8 mouse cellular contexts compared by ENCODE assay signal in the genomic region with DNA sequence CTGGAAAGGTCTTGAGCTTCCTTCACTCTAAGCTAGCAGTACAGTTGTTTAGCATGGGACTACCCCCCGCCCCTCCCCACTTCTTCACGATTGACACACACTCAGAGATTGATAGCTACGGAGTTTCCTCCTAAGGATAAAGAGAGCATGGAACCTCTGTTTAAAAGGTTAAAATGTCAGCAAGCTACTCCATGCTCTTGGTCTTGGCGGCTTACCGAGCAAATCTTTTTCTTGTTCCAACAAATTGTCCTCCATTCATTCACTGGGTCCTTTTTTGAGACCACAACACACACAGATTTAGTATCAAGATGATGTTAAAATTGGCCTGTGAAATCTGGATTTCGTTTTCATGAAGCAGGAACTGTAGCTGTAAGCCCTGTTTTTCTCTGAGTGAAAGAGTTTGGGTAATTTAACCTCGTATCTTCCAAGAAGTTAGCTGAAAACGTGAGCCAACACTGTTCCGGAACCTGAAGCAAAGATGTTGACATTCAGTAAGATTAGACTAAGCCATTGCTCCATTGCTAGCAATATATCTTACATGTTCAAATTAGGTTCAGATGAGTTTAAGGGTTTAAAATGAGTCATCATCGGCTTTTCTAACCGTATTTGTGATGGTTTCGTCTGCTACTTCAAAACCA. TPM values are rescaled to one million over a fixed set of nuclear protein-coding genes. Genes with fewer than 3 reads are reported as not detected.
A peak's percentile ranks its signal among the peaks of the same experiment; 100 is the strongest.
DNase-seq lines count a peak whose midpoint lies in the region; ATAC-seq and TF ChIP-seq lines count a peak whose summit lies in the region.

No protein-coding gene starts in this region.

- H3K4me2 ChIP-seq in heart, embryonic 13.5 days: peak overlapping the region; percentile 75
- peak overlapping the region; percentile 66 for H3K4me2 ChIP-seq in limb, embryonic 14.5 days (replicated peaks; ENCODE audit: low read depth, low read length, severe bottlenecking)

- peak overlapping the region; percentile 69 for H3K9ac ChIP-seq in heart, embryonic 13.5 days
- H3K9ac ChIP-seq in limb, embryonic 14.5 days (ENCODE audit: low read depth, low read length, severe bottlenecking): peak overlapping the region; percentile 34

- H3K36me3 ChIP-seq in heart, embryonic 13.5 days: peaks cover 13% of the 10 kb centered on the region
- H3K36me3 ChIP-seq in G1E (replicated peaks): peaks cover 6% of the 10 kb centered on the region
- H3K36me3 ChIP-seq in forebrain, embryonic 10.5 days (replicated peaks): peaks cover 22% of the 10 kb centered on the region
- peaks cover 7% of the 10 kb centered on the region for H3K36me3 ChIP-seq in limb, embryonic 14.5 days (ENCODE audit: control insufficient read depth, insufficient read depth, low read length)
- peaks cover 1% of the 10 kb centered on the region; the same call in 1 of the 2 replicates for H3K36me3 ChIP-seq in small intestine, adult 2 months (ENCODE audit: control insufficient read depth, insufficient read depth, low read length)

- ATAC-seq in heart, embryonic 13.5 days (ENCODE audit: extremely low read depth, insufficient number of reproducible peaks, low FRiP score, low TSS enrichment): no peak
- no peak for ATAC-seq in G1E (ENCODE audit: extremely low read depth, insufficient number of reproducible peaks, low FRiP score, poor library complexity, severe bottlenecking)
- ATAC-seq in limb, embryonic 14.5 days (ENCODE audit: low FRiP score, low read depth): no peak

- no peak for TF ChIP-seq CTCF in G1E (IDR thresholded peaks at IDR 0.05; ENCODE audit: low read depth, low read length)
- no peak for TF ChIP-seq CTCF in small intestine, adult 2 months (IDR thresholded peaks at IDR 0.05; ENCODE audit: extremely low read depth, insufficient read length, insufficient replicate concordance, low read depth, low read length)

- peak overlapping the region; percentile 99 for H3K4me3 ChIP-seq in heart, embryonic 13.5 days
- peak overlapping the region; percentile 82 for H3K4me3 ChIP-seq in G1E (ENCODE audit: low read depth, low read length)
- peak overlapping the region; percentile 96 for H3K4me3 ChIP-seq in forebrain, embryonic 10.5 days
- H3K4me3 ChIP-seq in limb, embryonic 14.5 days (replicated peaks; ENCODE audit: low read length): peak overlapping the region; percentile 98
- H3K4me3 ChIP-seq in small intestine, adult 2 months (ENCODE audit: low read depth, low read length): no peak overlapping the region

- H3K9me3 ChIP-seq in heart, embryonic 13.5 days: no peaks in the 10 kb centered on the region
- H3K9me3 ChIP-seq in G1E (replicated peaks): no peaks in the 10 kb centered on the region
- no peaks in the 10 kb centered on the region for H3K9me3 ChIP-seq in forebrain, embryonic 10.5 days
- no peaks in the 10 kb centered on the region for H3K9me3 ChIP-seq in limb, embryonic 14.5 days (ENCODE audit: control insufficient read depth, low read length)

- no peak for DNase-seq in heart, adult 9 months (ENCODE audit: low spot score in 2 of 2)
- DNase-seq in G1E (ENCODE audit: low spot score): no peak
- DNase-seq in forebrain, embryonic 10.5 days (ENCODE audit: extremely low spot score, low spot score): no peak
- no peak for DNase-seq in limb, embryonic 14.5 days (ENCODE audit: low spot score)
- no peak for DNase-seq in spleen, postnatal 36 days (ENCODE audit: low spot score in 2 of 2)
- no peak for DNase-seq in thymus, postnatal 4 days

- H3K27ac ChIP-seq in heart, embryonic 13.5 days (replicated peaks): 0 out of 2 replicates have a peak overlapping the region, but pooled peaks have one; percentile 37
- peak overlapping the region; percentile 96; the same call in 1 of the 2 replicates for H3K27ac ChIP-seq in forebrain, embryonic 10.5 days
- H3K27ac ChIP-seq in limb, embryonic 14.5 days (replicated peaks; ENCODE audit: low read depth, low read length): no peak overlapping the region
- H3K27ac ChIP-seq in small intestine, adult 2 months (ENCODE audit: insufficient read depth, low read depth, low read length): 0 out of 2 replicates have a peak overlapping the region, but pooled peaks have one; percentile 38

- H3K27me3 ChIP-seq in heart, embryonic 13.5 days (replicated peaks): no peaks in the 10 kb centered on the region
- H3K27me3 ChIP-seq in G1E (ENCODE audit: insufficient read depth, low read length): no peaks in the 10 kb centered on the region
- H3K27me3 ChIP-seq in forebrain, embryonic 10.5 days (ENCODE audit: poor library complexity, severe bottlenecking): no peaks in the 10 kb centered on the region
- no peaks in the 10 kb centered on the region for H3K27me3 ChIP-seq in limb, embryonic 14.5 days (ENCODE audit: control insufficient read depth, insufficient read depth, low read length)
- H3K27me3 ChIP-seq in small intestine, adult 2 months (ENCODE audit: control insufficient read depth, insufficient read depth, low read length): no peaks in the 10 kb centered on the region

- H3K4me1 ChIP-seq in heart, embryonic 13.5 days: peaks cover 21% of the 10 kb centered on the region
- no peaks in the 10 kb centered on the region; the same call in 1 of the 2 replicates for H3K4me1 ChIP-seq in G1E (ENCODE audit: insufficient read depth, low read depth, low read length)
- peaks cover 13% of the 10 kb centered on the region for H3K4me1 ChIP-seq in forebrain, embryonic 10.5 days
- H3K4me1 ChIP-seq in limb, embryonic 14.5 days (ENCODE audit: control insufficient read depth, insufficient read depth, low read length): peaks cover 8% of the 10 kb centered on the region
- peaks cover 7% of the 10 kb centered on the region; the same call in 1 of the 2 replicates for H3K4me1 ChIP-seq in small intestine, adult 2 months (ENCODE audit: control insufficient read depth, insufficient read depth, insufficient read length, low read length)

- 23% methylated on average over 12 of the region's 12 CpGs for WGBS in heart, embryonic 13.5 days
- 36% methylated on average over 12 of the region's 12 CpGs for WGBS in forebrain, embryonic 10.5 days
- 33% methylated on average over 12 of the region's 12 CpGs for WGBS in limb, embryonic 14.5 days
- 7% methylated on average over 12 of the region's 12 CpGs for WGBS in small intestine, adult 2 months

- no peak for TF ChIP-seq POLR2A in limb, embryonic 14.5 days (IDR thresholded peaks at IDR 0.05; ENCODE audit: borderline replicate concordance, extremely low read depth, insufficient read depth, insufficient read length)
- no peak for TF ChIP-seq POLR2A in small intestine, adult 2 months (IDR thresholded peaks at IDR 0.05; ENCODE audit: low read depth, low read length)

RNA-seq across cellular contexts. Expression of gene Herc4, which starts 0.7 kb away (rescaled TPM):
- polyA plus RNA-seq in heart, embryonic 13.5 days (2015; fragmentation: Nextera tagmentation; extraction: Ambion mirVana): 25.7 and 27.1 TPM in 2 replicates
- total RNA-seq in G1E (2014; fragmentation: Nextera tagmentation) (45.9 and 62.3 TPM in 2 replicates), G1E (2017) (32.7 and 32.9 TPM in 2 replicates)
- polyA plus RNA-seq in G1E (2012): 5.8 and 6.7 TPM in 2 replicates
- polyA plus RNA-seq in forebrain, embryonic 10.5 days (2016; fragmentation: Nextera tagmentation; extraction: Ambion mirVana): 50.0 and 54.0 TPM in 2 replicates
- polyA plus RNA-seq in limb, embryonic 14.5 days (2012; rRNA removed): 32.6 and 33.3 TPM in 2 replicates
- 37.2 and 41.2 TPM in 2 replicates for polyA plus RNA-seq in limb, embryonic 14.5 days (2014; fragmentation: Nextera tagmentation; extraction: Ambion mirVana)
- 6.0 and 7.2 TPM in 2 replicates for polyA plus RNA-seq in small intestine, adult 2 months (2012; rRNA removed)

RNA-seq across cellular contexts. Expression of gene Mypn, which starts 39.2 kb away (rescaled TPM):
- polyA plus RNA-seq in heart, embryonic 13.5 days (2015; fragmentation: Nextera tagmentation; extraction: Ambion mirVana): 4.7 and 5.3 TPM in 2 replicates
- total RNA-seq in G1E (2014; fragmentation: Nextera tagmentation) (not detected in 2 replicates), G1E (2017) (not detected in 2 replicates)
- polyA plus RNA-seq in G1E (2012): not detected in 2 replicates
- polyA plus RNA-seq in forebrain, embryonic 10.5 days (2016; fragmentation: Nextera tagmentation; extraction: Ambion mirVana): 0.05 and 0.11 TPM in 2 replicates
- 4.6 and 4.8 TPM in 2 replicates for polyA plus RNA-seq in limb, embryonic 14.5 days (2012; rRNA removed)
- 3.4 and 5.4 TPM in 2 replicates for polyA plus RNA-seq in limb, embryonic 14.5 days (2014; fragmentation: Nextera tagmentation; extraction: Ambion mirVana)
- 0.05 TPM in 2 replicates for polyA plus RNA-seq in small intestine, adult 2 months (2012; rRNA removed)
